ENCODE assay signal across 22 mouse cellular contexts in genomic region chr10:125921654-125922446, GRCm38 (mm10). TPM values are rescaled to one million over a fixed set of nuclear protein-coding genes. Genes with fewer than 3 reads are reported as not detected.
A peak's percentile ranks its signal among the peaks of the same experiment; 100 is the strongest.
DNase-seq lines count a peak whose midpoint lies in the region; ATAC-seq and TF ChIP-seq lines count a peak whose summit lies in the region.
"Had no signal": no experiment of that assay in that cellular context is flagged by ENCODE, and none has a peak within 500 bp of the region (broad histone marks: within the 10 kb centered on the region; RNA-seq: fewer than 3 reads in every experiment).

No protein-coding gene starts in this region.

- no peak for TF ChIP-seq POLR2A in brain, embryonic 14.5 days (IDR thresholded peaks at IDR 0.05; ENCODE audit: borderline replicate concordance, extremely low read depth, insufficient read depth, insufficient read length, poor library complexity, severe bottlenecking)

- no peak for TF ChIP-seq CTCF in brain, embryonic 14.5 days (IDR thresholded peaks at IDR 0.05; ENCODE audit: borderline replicate concordance, extremely low read depth, insufficient read depth, insufficient read length)

- peaks cover 5% of the 10 kb centered on the region; the same call in 1 of the 2 replicates for H3K27me3 ChIP-seq in heart, embryonic 10.5 days (ENCODE audit: insufficient read depth, poor library complexity, severe bottlenecking)
- H3K27me3 ChIP-seq in embryonic facial prominence, embryonic 10.5 days (replicated peaks; ENCODE audit: low read depth, poor library complexity, severe bottlenecking) = no peaks in the 10 kb centered on the region
- H3K27me3 ChIP-seq in limb, embryonic 13.5 days = no peaks in the 10 kb centered on the region
- H3K27me3 ChIP-seq: midbrain, embryonic 12.5 days had no signal

- H3K9me3 ChIP-seq in heart, embryonic 10.5 days = no peaks in the 10 kb centered on the region
- 0 out of 2 replicates have a peak, but pooled peaks cover 5% of the 10 kb centered on the region for H3K9me3 ChIP-seq in embryonic facial prominence, embryonic 10.5 days
- H3K9me3 ChIP-seq in limb, embryonic 13.5 days = peaks cover 7% of the 10 kb centered on the region; the same call in 1 of the 2 replicates
- H3K9me3 ChIP-seq: embryonic facial prominence, embryonic 13.5 days; midbrain, embryonic 12.5 days had no signal

- DNase-seq in heart, embryonic 10.5 days (ENCODE audit: low spot score) = peak; percentile 45
- DNase-seq in heart, adult 11 months = no peak
- peak; percentile 57 for DNase-seq in brain, embryonic 14.5 days (ENCODE audit: low read depth)
- DNase-seq in embryonic facial prominence, embryonic 10.5 days (ENCODE audit: low spot score) = peak; percentile 27
- no peak for DNase-seq in cerebellum, postnatal 36 days
- DNase-seq in testis, postnatal 10 days (ENCODE audit: low spot score) = no peak
- DNase-seq: adrenal gland, adult 8-10 months; cerebellum, adult 8-10 months; gastrocnemius, postnatal 14 days; heart, postnatal 10 days; kidney, postnatal 14 days; layer of hippocampus, adult 9-11 months; lung, embryonic 14.5 days; lung, postnatal 4 days; right cerebral cortex, postnatal 25 days; thymus, postnatal 25 days had no signal

- no peak overlapping the region for H3K4me3 ChIP-seq in heart, embryonic 10.5 days
- no peak overlapping the region for H3K4me3 ChIP-seq in embryonic facial prominence, embryonic 10.5 days
- H3K4me3 ChIP-seq in limb, embryonic 13.5 days = no peak overlapping the region
- H3K4me3 ChIP-seq: embryonic facial prominence, embryonic 13.5 days; midbrain, embryonic 12.5 days had no signal

- peak; percentile 75; the same call in 1 of the 2 replicates for ATAC-seq in limb, embryonic 13.5 days (ENCODE audit: low FRiP score, low read depth)
- ATAC-seq: intestine, embryonic 16.5 days had no signal

- 45% methylated on average over 6 of the region's 6 CpGs for WGBS in heart, embryonic 10.5 days
- 20% methylated on average over 6 of the region's 6 CpGs for WGBS in embryonic facial prominence, embryonic 10.5 days
- WGBS in limb, embryonic 13.5 days = 2% methylated on average over 6 of the region's 6 CpGs

- H3K36me3 ChIP-seq in heart, embryonic 10.5 days = no peaks in the 10 kb centered on the region
- no peaks in the 10 kb centered on the region for H3K36me3 ChIP-seq in embryonic facial prominence, embryonic 10.5 days (replicated peaks)
- no peaks in the 10 kb centered on the region for H3K36me3 ChIP-seq in limb, embryonic 13.5 days
- H3K36me3 ChIP-seq: embryonic facial prominence, embryonic 13.5 days; midbrain, embryonic 12.5 days had no signal

- H3K27ac ChIP-seq in heart, embryonic 10.5 days = no peak overlapping the region
- H3K27ac ChIP-seq in embryonic facial prominence, embryonic 10.5 days (replicated peaks) = peak overlapping the region; percentile 60
- H3K27ac ChIP-seq in limb, embryonic 13.5 days = peak overlapping the region; percentile 58; the same call in 1 of the 2 replicates
- H3K27ac ChIP-seq: embryonic facial prominence, embryonic 13.5 days; hindbrain, embryonic 14.5 days; midbrain, embryonic 12.5 days had no signal

- H3K4me2 ChIP-seq in limb, embryonic 13.5 days (replicated peaks) = peak overlapping the region; percentile 21; the same call in 1 of the 2 replicates
- H3K4me2 ChIP-seq: embryonic facial prominence, embryonic 13.5 days; hindbrain, embryonic 14.5 days; liver, embryonic 11.5 days; lung, embryonic 14.5 days; midbrain, embryonic 12.5 days had no signal

- H3K9ac ChIP-seq in limb, embryonic 13.5 days = no peak overlapping the region
- H3K9ac ChIP-seq: embryonic facial prominence, embryonic 13.5 days; hindbrain, embryonic 14.5 days; lung, embryonic 14.5 days; midbrain, embryonic 12.5 days had no signal

- H3K4me1 ChIP-seq in heart, embryonic 10.5 days = peaks cover 5% of the 10 kb centered on the region
- peaks cover 34% of the 10 kb centered on the region for H3K4me1 ChIP-seq in embryonic facial prominence, embryonic 10.5 days
- peaks cover 22% of the 10 kb centered on the region for H3K4me1 ChIP-seq in limb, embryonic 13.5 days

RNA-seq across cellular contexts. Expression of gene Lrig3, which starts 44.1 kb away (rescaled TPM):
- 3.3 and 8.4 TPM in 2 replicates for polyA plus RNA-seq in heart, embryonic 10.5 days (2016; fragmentation: Nextera tagmentation; extraction: Ambion mirVana)
- 5.8 and 8.0 TPM in 2 replicates for polyA plus RNA-seq in brain, embryonic 14.5 days (2012; rRNA removed)
- 22.4 and 28.2 TPM in 2 replicates for polyA plus RNA-seq in embryonic facial prominence, embryonic 10.5 days (2016; fragmentation: Nextera tagmentation; extraction: Ambion mirVana)
- polyA plus RNA-seq in limb, embryonic 13.5 days (2015; fragmentation: Nextera tagmentation; extraction: Ambion mirVana) = 61.5 and 64.9 TPM in 2 replicates

Comparison
In these comparisons a context has a peak if more than half of its experiments do, and no peak if none do; other contexts are left out.
1. DNase-seq: peak in heart, embryonic 10.5 days (single experiment), brain, embryonic 14.5 days (single experiment) and embryonic facial prominence, embryonic 10.5 days (single experiment); none in heart, adult 11 months (single experiment), cerebellum, postnatal 36 days (0 of 2) and testis, postnatal 10 days (single experiment).